Mouse (Mus musculus): Measurements from ENCODE around the gene Cmtm5.

The Cmtm5 gene

GRCm38 (mm10) chr14:54935904-54936830 lies at the start of gene Cmtm5:
Gene Cmtm5, plus strand, starts transcription at chr14:54936261.
- no peak for DNase-seq (ENCODE audit: low read depth, low spot score)

GRCm38 (mm10) chr14:54892200-54892599 lies 43.9 kb upstream of the Cmtm5 start, which contains the start of gene Pabpn1:
Gene Pabpn1, plus strand, starts transcription at chr14:54892500.
- no peak for DNase-seq (ENCODE audit: low read depth, low spot score)

DNA sequence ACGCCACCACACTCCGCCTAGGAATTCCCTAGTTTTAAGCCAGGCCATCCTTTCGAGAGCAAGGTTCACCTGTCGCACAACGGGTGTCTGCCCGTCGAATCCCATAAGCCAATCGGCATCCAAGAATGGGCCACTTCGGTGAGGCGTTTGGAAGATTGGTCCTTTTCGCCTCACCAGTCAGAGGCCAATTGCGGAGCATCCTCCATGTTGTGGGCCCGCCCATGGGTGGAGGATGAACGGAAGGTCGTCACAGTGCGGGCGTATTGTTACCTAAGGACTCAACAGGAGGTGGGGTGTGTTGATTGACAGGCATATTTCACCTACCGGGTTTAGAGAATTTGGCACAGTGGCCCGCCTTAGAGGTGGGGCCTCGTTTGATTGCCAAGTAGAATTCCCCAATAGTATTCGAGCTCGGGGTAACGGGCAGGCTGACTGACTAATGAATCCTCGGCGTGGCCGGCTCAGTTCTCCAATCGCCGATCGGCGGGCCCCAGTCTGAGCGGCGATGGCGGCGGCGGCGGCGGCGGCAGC lies 42.3 kb upstream of the Cmtm5 start:
- DNase-seq (ENCODE audit: low read depth, low spot score), result peak; percentile 98

- peak; percentile 69 for DNase-seq (ENCODE audit: low read depth, low spot score)
Measured at GRCm38 (mm10) chr14:54894296-54895151, 41.5 kb upstream of the Cmtm5 start.

- DNase-seq (ENCODE audit: low read depth, low spot score), result no peak
Measured at GRCm38 (mm10) chr14:54897445-54897844, 38.6 kb upstream of the Cmtm5 start.

DNA sequence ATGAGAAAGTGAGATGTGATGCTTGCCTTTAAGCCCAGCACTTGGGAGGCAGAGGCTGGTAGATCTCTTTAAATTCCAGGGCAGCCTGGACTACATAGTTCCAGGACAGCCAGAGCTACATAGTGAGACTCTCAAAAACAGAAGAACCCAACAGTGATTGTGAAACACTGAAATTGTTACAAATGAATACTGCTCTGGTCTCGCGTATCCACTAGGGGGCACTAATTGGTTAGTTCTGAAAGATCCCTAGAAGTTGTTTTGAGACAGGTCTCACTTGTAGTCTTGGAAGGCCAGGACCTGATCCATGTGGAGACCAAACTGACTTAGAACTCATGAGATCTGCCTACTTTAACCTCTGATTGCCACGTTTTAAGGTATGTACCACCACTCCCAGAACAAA lies 35.7 kb upstream of the Cmtm5 start:
- peak; percentile 82 for DNase-seq (ENCODE audit: low read depth, low spot score)

DNA sequence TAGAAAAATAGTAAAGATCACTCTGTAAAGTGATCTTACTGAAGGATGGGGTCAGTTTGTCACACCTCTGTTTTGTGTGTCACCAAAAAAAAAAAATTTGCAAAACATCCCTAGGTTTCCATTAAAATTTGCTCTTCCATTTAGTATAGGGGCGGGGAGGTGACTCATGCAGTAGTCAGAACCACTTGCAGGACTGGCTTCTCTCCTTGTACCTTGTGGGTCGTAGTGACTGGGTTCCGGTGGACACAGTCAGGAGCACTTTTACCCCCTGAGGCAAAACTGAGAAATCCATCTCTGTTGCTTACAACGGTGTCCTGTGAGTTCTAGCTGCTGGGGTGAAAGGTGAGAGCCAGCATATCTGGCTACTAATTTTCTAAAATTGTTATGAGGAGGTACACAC lies 32.4 kb upstream of the Cmtm5 start:
- no peak for DNase-seq (ENCODE audit: low read depth, low spot score)

- DNase-seq (ENCODE audit: low read depth, low spot score), result no peak
Measured at GRCm38 (mm10) chr14:54908682-54909081, 27.4 kb upstream of the Cmtm5 start.

GRCm38 (mm10) chr14:54912109-54912850 lies 23.8 kb upstream of the Cmtm5 start:
- peak; percentile 35 for DNase-seq (ENCODE audit: low read depth, low spot score)

- DNase-seq (ENCODE audit: low read depth, low spot score), result peak; percentile 72
Measured at GRCm38 (mm10) chr14:54912886-54913285, 23.2 kb upstream of the Cmtm5 start, which contains the start of gene Slc22a17. Gene Slc22a17, minus strand, starts transcription at chr14:54913132.

DNA sequence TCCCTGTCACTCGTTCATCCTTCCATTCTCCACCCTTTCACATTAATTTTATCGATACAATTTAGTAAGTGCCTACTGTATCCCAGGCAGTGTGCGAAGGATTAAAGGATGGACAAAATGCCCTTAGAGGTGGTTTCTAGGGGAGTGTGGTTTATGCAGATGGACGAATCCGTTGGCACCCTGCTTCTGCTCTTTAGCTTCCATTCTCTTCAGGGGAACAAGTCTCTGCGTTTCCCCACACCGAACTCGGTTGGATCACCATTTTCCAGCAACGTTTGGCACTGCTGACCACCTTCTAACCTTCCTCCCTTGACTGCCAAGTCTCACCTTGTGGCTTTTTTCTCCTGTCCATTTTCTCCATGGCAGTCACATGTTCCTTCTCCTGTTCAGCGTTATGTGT lies 22.7 kb upstream of the Cmtm5 start:
- DNase-seq (ENCODE audit: low read depth, low spot score), result no peak

DNA sequence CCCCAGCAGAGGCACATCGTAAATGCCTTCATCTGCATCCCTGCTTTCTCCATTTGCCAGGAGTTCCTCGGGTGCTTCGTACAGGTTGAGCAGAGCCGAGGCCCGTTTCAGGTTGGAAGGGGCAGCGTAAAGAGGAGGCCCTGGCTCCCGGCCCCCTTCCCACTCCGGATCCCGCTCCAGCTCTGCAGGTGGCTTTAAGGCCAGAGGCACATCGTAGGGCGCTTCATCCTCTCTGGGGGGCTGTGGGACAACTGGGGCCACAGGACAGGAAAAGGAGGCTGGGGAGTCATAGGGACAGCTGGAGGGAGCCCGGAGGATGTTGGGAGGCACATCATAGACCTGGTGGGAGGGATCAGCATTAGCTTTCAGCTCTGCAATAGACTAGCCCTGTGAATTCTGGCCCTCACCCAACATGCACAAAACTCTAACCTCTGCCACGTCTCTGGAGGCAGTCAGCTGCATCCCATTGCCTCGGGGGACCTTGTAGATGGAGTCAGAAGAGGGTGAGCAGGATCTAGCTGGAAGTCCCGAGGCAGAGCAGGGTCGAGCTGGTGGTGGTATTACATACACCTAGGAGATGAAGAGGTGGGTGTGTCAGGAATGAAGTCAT lies 15.9 kb upstream of the Cmtm5 start:
- DNase-seq (ENCODE audit: low read depth, low spot score), result no peak

DNA sequence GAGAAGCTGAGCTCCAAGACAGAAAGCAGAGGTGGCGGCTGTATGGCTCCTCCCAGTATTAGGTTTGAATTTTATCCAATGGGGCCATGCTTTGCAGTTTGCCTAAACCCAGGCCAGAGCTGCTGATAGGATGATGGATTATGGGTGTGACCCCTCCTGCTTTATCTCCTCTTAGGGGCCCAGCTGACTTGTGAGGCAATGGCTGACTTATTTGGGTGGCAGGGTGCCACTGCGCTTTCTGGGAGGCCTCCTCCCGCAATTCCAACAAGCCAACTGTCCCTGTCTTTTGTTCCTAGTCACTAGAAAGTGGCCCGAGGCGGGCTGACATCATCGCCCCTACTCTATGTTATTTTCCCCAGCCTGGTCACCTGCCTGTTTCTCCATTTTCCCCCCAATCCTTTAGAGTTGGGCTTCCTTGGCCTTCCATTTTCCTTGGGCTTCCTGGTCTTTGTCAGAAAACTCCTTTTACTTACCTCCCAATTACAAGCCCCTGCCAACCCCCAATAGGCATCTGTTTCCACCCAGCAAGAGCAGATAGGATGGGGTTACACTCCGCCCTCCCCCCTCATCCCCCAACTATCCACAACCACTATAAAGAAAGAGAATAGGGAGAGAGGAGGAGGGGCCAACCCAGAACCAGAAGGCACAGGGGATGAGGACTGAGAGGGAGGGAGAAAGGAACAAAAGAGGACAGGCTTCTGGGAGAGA lies 11.3 kb upstream of the Cmtm5 start:
- DNase-seq (ENCODE audit: low read depth, low spot score), result no peak

DNA sequence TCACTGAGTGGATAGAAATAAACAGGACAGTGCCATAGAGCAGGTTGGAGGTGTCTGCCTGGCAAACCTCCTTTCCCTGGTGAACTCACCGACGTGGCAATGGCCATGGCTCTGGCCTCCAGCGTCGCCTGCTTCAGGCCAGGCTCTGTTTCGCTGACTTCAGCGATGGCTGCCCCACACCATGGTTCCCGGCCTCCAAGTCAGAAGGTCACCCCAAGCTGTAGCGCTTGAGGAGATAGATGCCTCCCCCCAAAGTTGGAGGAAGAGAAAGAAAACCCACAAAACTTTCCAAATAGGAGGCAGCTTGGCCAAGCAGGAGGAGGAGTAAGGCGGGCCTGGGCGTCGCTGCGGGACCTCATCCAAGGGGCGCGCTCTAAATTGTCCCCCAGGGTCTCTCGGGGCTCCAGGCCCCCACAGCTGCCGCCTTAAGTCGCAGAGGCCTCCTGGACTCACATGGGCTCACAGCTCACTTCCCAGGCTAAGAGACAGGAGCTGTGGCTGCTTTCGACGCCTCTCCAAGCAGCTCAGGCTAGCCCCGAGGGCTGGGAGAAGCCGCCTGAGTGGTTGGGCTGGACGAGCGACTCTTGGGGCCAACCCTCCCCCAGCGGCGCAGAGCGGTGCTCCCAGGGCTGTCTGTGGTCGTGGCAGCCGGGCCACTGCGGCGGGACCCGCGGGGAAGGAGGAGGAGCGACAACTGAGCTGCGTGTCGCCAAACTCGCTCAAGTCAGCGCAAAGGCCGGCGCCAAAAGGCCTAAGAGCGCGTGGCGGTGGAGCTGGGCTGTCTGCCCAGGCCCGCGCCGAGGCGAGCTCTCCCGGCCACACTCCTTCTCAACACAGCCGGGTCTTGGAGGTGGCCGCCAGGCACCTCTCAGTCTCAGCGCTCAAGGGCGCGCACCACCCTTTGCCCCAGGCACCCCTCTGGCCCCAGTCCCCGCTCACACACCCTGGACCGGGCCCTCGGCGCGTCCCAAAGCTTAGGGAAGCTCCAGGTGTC lies 10.4 kb upstream of the Cmtm5 start, which contains the start of gene Efs:
Gene Efs, minus strand, starts transcription at position 778 of the 994 bp plus-strand sequence.
- DNase-seq (ENCODE audit: low read depth, low spot score), result no peak

- no peak for DNase-seq (ENCODE audit: low read depth, low spot score)
Measured at GRCm38 (mm10) chr14:54926401-54927158, 9.5 kb upstream of the Cmtm5 start.

DNA sequence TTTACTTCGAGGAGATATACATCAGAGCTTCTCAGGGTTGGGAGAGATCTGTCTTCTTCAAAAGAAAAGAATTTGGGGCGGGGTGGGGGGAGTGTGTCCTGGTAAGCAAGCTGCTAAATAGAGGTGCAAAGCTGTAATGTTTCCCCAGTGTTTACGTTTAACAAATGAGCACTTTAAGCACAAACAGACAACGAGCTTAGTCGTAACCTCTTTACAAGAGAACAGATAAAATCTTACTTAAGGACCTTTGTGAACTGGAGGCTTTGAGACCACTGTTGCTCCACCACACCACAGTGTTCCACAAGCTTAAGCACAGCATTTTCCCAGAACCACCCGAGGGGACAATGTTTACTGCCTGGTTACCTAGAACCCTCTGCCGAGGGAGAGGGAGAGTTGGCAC lies 8.8 kb upstream of the Cmtm5 start:
- no peak for DNase-seq (ENCODE audit: low read depth, low spot score)

- no peak for DNase-seq (ENCODE audit: low read depth, low spot score)
Measured at GRCm38 (mm10) chr14:54929801-54930200, 6.3 kb upstream of the Cmtm5 start.

- no peak for DNase-seq (ENCODE audit: low read depth, low spot score)
Measured at GRCm38 (mm10) chr14:54930431-54930830, 5.6 kb upstream of the Cmtm5 start.
